Mouse (Mus musculus) brain, embryonic 14.5 days (tissue): ENCODE data around the gene Mfap4.

Experiments used
- CTCF ChIP-seq: fragments of 200-500 bp; IDR thresholded peaks from 2 replicates; pipeline ENCODE4 v1.5.1; 2012; ENCODE audit warnings: inconsistent platforms, mild to moderate bottlenecking, moderate library complexity, borderline replicate concordance; ENCODE audit not compliant: insufficient read depth, insufficient read length; ENCODE audit errors: extremely low read depth
- POLR2A ChIP-seq: fragments of 200-500 bp; IDR thresholded peaks from 2 replicates; pipeline ENCODE4 v1.6.1; 2012; ENCODE audit warnings: mild to moderate bottlenecking, inconsistent platforms, borderline replicate concordance; ENCODE audit not compliant: poor library complexity, insufficient read depth, insufficient read length, severe bottlenecking; ENCODE audit errors: extremely low read depth

DNA sequence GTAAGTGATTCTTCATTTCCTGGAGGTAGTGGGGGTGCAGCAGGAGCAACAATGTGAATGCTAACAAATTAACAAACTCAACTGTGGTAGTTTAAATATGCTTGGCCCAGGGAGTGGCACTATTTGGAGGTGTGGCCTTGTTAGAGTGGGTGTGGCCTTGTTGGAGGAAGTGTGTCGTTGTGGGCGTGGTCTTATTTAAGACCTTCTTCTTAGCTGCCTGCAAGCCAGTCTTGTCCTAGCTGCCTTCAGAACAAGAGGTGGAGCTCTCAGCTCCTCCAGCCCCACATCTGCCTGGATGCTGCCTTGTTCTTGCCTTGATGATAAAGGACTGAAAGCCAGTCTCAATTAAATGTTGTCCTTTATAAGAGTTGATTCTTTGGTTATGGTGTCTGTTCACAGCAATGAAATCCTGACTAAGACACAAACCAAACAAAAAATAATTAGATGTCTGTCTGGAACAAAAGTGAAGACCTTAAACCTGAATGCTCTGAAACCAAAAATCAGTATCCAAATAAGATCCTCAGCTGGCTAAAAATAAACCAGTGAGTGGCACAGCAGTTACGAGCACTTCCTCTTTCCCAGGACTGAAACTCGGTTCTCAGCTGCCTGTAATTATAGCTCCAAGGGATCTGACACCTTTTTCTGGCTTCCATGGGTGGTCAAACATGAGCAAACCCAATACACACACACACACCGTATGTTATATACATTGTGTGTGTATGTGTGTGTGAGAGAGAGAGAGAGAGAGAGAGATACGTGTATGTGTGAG, 13.7 kb downstream of the Mfap4 start:
- TF ChIP-seq CTCF = no peak
- no peak for TF ChIP-seq POLR2A
